Mouse (Mus musculus): ENCODE results near the gene AU040320. TPM values are rescaled to one million over a fixed set of nuclear protein-coding genes. Genes with fewer than 3 reads are reported as not detected.

Gene AU040320
- total and polyA plus RNA-seq, 3 experiments: 26.7 to 35.5 (median 27.6) TPM

DNA sequence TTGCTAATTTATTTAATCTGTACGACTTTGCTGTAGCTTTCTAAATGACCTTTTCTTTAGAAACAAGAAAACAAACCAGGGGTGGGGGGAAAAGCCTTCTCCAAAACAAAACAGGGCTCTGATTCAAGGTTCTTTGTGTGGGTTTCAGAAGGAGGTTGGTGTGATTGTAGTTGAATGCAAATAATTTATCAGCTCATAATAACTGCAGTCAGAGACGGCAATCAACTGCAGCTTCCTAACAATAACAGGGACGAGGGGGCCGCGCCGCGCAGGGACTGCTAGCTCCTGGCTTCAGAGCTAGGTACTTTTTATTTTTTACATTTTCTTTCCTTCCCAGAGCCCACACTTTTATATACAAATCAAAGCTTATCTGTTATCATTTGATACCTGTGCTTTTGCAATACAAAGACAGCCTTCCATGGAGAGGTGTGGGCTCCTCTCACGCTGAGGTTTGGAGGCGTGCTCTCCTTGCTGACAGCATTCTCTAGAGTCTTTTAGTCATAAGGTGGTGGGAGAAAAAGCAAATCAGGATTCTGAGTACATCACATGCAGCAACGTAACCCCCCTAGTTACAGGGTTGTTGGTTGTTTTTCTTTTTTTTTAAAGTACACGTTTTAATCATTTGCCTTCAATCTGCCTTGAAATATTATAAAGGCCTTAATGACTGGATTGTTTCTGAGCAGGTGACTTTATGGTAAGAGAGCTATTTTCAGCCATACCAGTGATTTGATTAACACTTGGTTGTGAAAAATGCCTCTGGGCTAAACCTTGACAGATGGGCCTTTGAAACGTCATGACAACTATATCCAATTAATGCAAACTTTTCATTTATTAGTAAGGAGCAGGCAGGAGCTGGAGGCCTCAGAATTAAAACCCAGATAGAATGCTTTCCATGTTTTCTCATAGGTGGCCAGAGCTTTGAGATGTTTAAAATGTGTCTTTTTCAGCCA, 26.8 kb downstream of the AU040320 start:
- intact Hi-C loops (cut with DNase I): no loop called here

DNA sequence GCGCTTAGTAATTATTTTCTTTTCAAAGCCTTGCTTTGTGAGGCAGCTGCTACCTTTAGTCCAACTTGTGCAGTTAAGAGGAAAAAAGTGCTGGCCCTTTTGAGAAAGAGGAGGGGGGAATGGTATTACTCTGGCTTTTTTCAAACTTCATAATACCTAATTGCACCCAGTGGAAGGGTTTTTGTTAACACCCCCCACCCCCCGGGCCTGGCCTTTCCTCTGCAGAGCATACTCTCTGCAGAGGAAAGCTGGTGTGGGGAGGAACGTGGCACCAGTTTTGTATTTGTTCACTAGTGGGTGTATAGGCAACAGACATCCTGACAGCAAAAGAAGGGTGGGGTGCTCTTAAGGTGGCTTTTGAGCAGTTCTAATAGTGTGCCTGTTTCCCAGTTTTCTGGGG, 28.5 kb downstream of the AU040320 start:
- no peak overlapping the region for H3K27ac ChIP-seq
- H3K79me2 ChIP-seq (replicated peaks; ENCODE audit: control insufficient read depth, insufficient read depth, low read length): no peaks in the 10 kb centered on the region
- 85% methylated on average over 3 of the region's 3 CpGs for WGBS
- no peaks in the 10 kb centered on the region for H3K27me3 ChIP-seq (ENCODE audit: control insufficient read depth, insufficient read depth, low read length)
- DNase-seq: no peak
- H3K4me1 ChIP-seq (ENCODE audit: control insufficient read depth, insufficient read depth, low read length): no peaks in the 10 kb centered on the region
- intact Hi-C loops (cut with DNase I): no loop called here
- TF ChIP-seq CTCF (IDR thresholded peaks at IDR 0.05): no peak
- no peak for TF ChIP-seq EP300 (IDR thresholded peaks at IDR 0.05; ENCODE audit: insufficient read depth, low read depth, low read length)
- no peak for TF ChIP-seq POLR2A (IDR thresholded peaks at IDR 0.05; ENCODE audit: insufficient read depth, low read depth, low read length)
- no peaks in the 10 kb centered on the region; the same call in 1 of the 2 replicates for H3K36me3 ChIP-seq (ENCODE audit: control insufficient read depth, insufficient read depth, low read length)
- no peak overlapping the region for H3K9ac ChIP-seq (ENCODE audit: low read depth, low read length)
- no peak overlapping the region for H3K4me3 ChIP-seq

More for the DNA sequence above, 26.8 kb downstream of the AU040320 start:
- Histone ChIP-seq H3K4me3 (no peak overlapping the region), H3K27me3 (ENCODE audit: control insufficient read depth, insufficient read depth, low read length) (no peaks in the 10 kb centered on the region), H3K79me2 (replicated peaks; ENCODE audit: control insufficient read depth, insufficient read depth, low read length) (no peaks in the 10 kb centered on the region), H3K27ac (no peak overlapping the region), H3K36me3 (ENCODE audit: control insufficient read depth, insufficient read depth, low read length) (no peaks in the 10 kb centered on the region; the same call in 1 of the 2 replicates), H3K4me1 (ENCODE audit: control insufficient read depth, insufficient read depth, low read length) (no peaks in the 10 kb centered on the region), H3K9ac (ENCODE audit: low read depth, low read length) (no peak overlapping the region)
- 77% methylated on average over 12 of the region's 12 CpGs for WGBS
- no peak for DNase-seq
- TF ChIP-seq CTCF (IDR thresholded peaks at IDR 0.05) (no peak), EP300 (IDR thresholded peaks at IDR 0.05; ENCODE audit: insufficient read depth, low read depth, low read length) (no peak), POLR2A (IDR thresholded peaks at IDR 0.05; ENCODE audit: insufficient read depth, low read depth, low read length) (no peak)

- Histone ChIP-seq H3K27me3 (ENCODE audit: control insufficient read depth, insufficient read depth, low read length) (no peaks in the 10 kb centered on the region), H3K79me2 (replicated peaks; ENCODE audit: control insufficient read depth, insufficient read depth, low read length) (no peaks in the 10 kb centered on the region), H3K9ac (ENCODE audit: low read depth, low read length) (no peak overlapping the region), H3K4me1 (ENCODE audit: control insufficient read depth, insufficient read depth, low read length) (no peaks in the 10 kb centered on the region), H3K36me3 (ENCODE audit: control insufficient read depth, insufficient read depth, low read length) (no peaks in the 10 kb centered on the region; the same call in 1 of the 2 replicates), H3K4me3 (no peak overlapping the region), H3K27ac (no peak overlapping the region)
- intact Hi-C loops (cut with DNase I): no loop called here
- TF ChIP-seq POLR2A (IDR thresholded peaks at IDR 0.05; ENCODE audit: insufficient read depth, low read depth, low read length): no peak
- TF ChIP-seq CTCF (IDR thresholded peaks at IDR 0.05): no peak
- no peak for TF ChIP-seq EP300 (IDR thresholded peaks at IDR 0.05; ENCODE audit: insufficient read depth, low read depth, low read length)
- WGBS: 92% methylated on average over 8 of the region's 8 CpGs
- DNase-seq: no peak
These were observed 29.2 kb downstream of the AU040320 start for GRCm38 (mm10) chr4:126782512-126782911.

DNA sequence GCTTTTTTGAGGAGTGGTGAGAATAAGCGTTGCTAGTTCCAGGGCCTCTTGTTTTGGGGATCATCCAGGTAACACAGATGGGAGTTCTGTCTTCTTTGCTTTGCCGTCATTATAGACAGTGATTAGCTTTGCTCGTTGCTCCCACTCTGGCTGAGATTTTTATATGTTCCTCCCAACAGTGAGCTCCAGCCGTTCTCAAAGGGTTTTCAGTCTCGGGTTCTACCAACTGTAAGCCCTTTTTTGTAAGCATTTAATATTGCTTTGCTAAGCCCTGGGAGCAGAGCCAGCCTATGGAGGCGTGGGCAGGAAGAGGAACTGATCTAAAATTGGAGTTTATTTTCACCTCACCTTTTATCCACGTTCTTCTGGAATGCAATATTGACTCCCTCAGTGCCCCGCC, 29.7 kb downstream of the AU040320 start:
- Histone ChIP-seq H3K4me3 (no peak overlapping the region), H3K9ac (ENCODE audit: low read depth, low read length) (no peak overlapping the region), H3K4me1 (ENCODE audit: control insufficient read depth, insufficient read depth, low read length) (no peaks in the 10 kb centered on the region), H3K36me3 (ENCODE audit: control insufficient read depth, insufficient read depth, low read length) (no peaks in the 10 kb centered on the region; the same call in 1 of the 2 replicates), H3K27ac (no peak overlapping the region), H3K27me3 (ENCODE audit: control insufficient read depth, insufficient read depth, low read length) (no peaks in the 10 kb centered on the region), H3K79me2 (replicated peaks; ENCODE audit: control insufficient read depth, insufficient read depth, low read length) (no peaks in the 10 kb centered on the region)
- no peak for DNase-seq
- intact Hi-C loops (cut with DNase I): no loop called here
- WGBS: 70% methylated on average over 8 of the region's 8 CpGs
- no peak for TF ChIP-seq CTCF (IDR thresholded peaks at IDR 0.05)
- TF ChIP-seq EP300 (IDR thresholded peaks at IDR 0.05; ENCODE audit: insufficient read depth, low read depth, low read length): no peak
- no peak for TF ChIP-seq POLR2A (IDR thresholded peaks at IDR 0.05; ENCODE audit: insufficient read depth, low read depth, low read length)

DNA sequence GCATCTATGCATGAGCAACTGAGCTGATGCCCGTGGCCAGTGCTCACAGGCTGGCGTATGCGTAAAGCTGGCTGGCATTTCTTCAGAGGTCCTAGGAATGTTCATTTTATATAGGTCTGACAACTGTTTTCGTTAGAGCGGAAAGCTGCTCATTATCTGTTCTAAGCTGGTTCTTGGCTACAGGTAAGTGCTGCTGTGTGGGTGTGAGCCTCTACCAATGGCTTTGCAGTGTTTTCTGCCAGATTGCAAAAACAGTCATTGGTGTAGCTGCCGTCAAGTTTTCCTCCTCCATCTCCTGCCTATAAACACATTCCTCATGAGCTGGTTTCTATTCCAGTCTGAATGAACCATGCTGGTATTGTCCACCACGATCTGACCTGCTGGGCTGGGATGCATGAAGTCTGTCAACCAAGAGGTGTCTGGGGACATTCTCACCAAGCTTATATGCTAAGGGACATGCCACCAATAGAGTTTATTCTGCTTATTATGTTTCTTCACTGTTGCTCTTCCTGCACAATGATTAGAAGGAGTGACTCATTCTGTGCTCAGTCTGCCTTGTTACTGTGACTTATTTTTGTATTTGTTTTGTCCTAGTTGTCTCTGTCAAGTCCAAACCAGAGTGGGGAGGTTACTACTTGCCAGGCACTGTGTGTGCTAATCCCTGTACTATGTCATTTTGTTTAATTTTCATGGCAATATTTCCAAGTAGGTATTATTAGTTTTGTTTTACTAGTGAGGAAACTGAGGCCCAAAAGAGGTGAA, 39.2 kb downstream of the AU040320 start:
- Histone ChIP-seq H3K79me2 (replicated peaks; ENCODE audit: control insufficient read depth, insufficient read depth, low read length) (no peaks in the 10 kb centered on the region), H3K36me3 (ENCODE audit: control insufficient read depth, insufficient read depth, low read length) (no peaks in the 10 kb centered on the region), H3K27ac (no peak overlapping the region), H3K9ac (ENCODE audit: low read depth, low read length) (no peak overlapping the region), H3K4me1 (ENCODE audit: control insufficient read depth, insufficient read depth, low read length) (no peaks in the 10 kb centered on the region), H3K27me3 (ENCODE audit: control insufficient read depth, insufficient read depth, low read length) (no peaks in the 10 kb centered on the region), H3K4me3 (no peak overlapping the region)
- 87% methylated on average over 7 of the region's 7 CpGs for WGBS
- intact Hi-C loops (cut with DNase I): no loop called here
- TF ChIP-seq EP300 (IDR thresholded peaks at IDR 0.05; ENCODE audit: insufficient read depth, low read depth, low read length): no peak
- TF ChIP-seq CTCF (IDR thresholded peaks at IDR 0.05): no peak
- no peak for TF ChIP-seq POLR2A (IDR thresholded peaks at IDR 0.05; ENCODE audit: insufficient read depth, low read depth, low read length)
- no peak for DNase-seq
